Mouse (Mus musculus) stomach, postnatal 0 days (tissue): ENCODE results near the gene Sptbn1.

Source experiments
- CTCF ChIP-seq: IDR thresholded peaks from 2 replicates; pipeline ENCODE4 v1.5.1; 2016; ENCODE audit warnings: antibody characterized with exemption, low read depth, mild to moderate bottlenecking, moderate library complexity
- EP300 ChIP-seq: optimal IDR thresholded peaks from 2 replicates; pipeline ENCODE3; 2016; ENCODE audit warnings: antibody characterized with exemption

GRCm38 (mm10) chr11:30177145-30177840 lies 90.7 kb downstream of the Sptbn1 start:
- TF ChIP-seq CTCF (no peak), EP300 (no peak)
